Mouse (Mus musculus) neural tube, embryonic 10.5 days (tissue): ENCODE data around the gene Rps10.
A peak's percentile ranks its signal among the peaks of the same experiment; 100 is the strongest.

Experiments used
- DNase-seq: peaks from one replicate; pipeline ENCODE4 v3.0.0-alpha.2; 2017; ENCODE audit warnings: low spot score; ENCODE audit errors: extremely low spot score

Rps10 gene

DNA sequence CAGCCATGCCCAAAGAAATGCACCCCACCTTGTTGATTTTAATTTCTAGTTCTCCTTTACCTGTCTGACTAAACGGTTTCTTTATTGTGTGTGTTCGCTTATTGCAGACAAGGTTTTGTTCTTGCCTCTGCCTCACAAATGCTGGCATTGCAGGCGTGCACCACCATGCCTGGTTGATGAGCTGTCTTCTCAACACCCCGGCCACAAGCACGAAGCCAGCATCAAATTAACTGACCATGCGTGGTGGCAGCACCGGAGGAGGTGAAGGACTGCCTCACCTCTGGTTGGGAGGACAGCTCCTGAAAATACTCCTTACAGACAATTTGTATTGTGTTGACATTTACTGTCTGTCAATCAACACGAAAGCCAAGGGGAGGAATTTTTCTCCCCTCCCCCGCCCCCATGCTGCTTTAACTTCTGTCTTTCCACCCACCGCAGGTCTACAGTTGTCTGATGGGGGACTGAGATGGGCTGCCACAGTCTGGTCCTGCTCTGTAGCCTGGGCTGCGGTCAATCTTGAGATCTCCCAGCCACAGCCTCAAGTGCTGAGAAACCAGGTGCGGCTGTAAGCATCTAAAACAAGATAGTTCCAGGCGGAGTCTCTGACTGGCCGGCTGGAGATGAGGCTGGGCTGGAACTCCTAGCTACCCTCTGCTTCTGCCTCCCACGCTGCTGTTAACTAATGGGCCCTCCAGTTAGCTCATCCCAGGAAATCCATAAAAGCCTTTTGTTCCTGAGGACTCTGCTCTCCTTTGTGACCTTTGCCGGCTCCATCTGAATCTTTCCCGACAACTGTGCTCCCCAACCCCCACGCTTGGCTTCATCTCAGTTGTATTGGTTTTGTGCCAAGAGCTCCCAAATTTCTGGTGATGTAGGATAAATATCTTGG is at the start of gene Rps10:
TSS of gene Rps10 (minus strand) at position 538 of the 889 bp plus-strand sequence.
- DNase-seq = peak; percentile 45

DNA sequence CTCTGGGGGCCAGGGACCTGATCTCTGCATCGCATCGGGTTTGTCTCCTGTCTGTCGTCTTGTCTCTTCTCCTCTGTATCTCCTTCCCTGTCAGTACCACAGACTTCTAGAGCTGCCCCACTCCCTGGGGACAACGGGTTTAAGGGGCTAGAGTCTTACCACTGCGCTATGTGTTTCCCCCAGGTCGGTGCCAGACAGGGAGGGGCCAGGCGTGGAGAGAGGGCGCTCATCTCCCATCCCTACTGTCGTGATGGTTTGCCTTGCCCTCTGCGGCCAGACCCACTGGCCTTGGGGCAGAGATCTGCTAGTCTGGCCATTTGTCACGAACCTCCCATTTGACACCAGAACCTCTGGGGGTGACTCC is 49.1 kb upstream of the Rps10 start:
- peak; percentile 52 for DNase-seq

DNA sequence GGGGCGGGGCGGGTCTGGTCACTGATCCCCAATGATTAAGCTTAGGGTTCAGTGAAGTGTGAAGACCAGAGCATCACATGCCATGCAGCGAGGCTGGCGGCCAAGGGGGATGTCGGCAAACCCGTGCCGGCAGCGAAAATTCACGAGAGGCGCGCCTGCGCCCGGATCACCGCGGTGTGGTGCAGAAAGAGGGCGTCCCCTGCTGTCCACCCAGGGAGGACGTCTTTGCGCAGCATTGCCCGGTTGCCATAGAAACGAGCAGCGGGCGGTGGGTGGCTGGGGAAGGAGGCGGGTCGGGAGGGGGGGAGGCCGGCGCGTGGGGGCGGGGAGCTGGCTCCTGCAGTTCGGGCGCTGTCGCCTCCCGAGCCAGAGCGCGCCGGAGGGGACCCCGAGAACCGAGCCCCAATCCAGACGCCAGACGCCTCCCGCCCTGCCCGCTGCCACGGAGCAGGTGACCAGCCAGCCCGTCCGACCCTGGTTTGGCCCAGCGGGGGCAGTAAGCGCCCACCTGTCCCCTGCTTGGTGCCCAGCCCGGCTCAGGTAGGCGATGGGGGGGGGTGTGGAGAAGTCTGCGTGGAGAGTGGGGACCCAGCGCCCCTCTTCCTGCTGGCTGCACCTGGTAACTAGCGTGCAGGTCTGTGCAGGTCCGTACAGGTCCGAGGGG is 48.5 kb upstream of the Rps10 start:
- DNase-seq = peak; percentile 77

DNA sequence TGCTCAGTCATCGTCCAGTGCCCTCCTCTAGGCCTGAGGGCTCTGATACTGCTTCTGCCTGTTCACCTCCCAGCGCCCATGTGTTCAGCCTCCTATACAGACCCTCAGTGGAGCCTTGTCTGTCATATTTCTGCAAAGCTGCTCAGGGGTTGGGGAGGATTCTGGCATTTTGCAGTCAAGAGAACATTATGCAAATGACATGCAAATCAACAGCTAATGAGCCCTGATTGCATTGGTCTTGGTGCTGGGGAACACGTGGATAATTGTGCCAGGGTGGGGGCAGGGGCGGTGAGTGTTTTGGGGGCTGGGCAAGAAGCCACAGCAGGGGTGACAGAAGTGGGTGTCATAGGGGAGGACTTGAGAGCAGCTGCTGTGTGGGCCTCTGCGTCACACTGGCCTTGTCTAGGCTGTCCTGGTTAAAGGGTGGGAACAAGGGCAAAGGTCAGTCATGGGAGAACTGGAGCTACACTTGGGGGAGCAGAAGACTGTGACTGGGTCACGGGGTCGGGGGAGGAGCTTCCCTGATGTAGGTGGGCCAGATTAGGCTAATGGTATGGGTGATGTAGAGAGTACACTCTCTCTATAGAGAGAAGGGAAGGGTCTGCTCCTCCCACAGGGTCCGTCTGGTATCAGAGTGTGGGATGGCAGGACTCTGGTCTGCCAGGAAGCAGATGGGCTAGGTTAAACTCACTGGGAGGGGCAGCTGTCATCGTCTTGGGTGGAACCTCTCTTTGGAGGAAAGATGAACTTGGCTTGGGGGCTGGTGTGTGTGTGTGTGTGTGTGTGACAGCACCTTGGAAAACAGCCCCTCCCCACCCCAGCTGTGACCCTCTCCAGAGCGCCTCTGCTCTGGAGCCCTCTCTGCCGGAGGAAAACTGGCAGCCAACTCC is 42.7 kb upstream of the Rps10 start:
- DNase-seq = no peak

DNA sequence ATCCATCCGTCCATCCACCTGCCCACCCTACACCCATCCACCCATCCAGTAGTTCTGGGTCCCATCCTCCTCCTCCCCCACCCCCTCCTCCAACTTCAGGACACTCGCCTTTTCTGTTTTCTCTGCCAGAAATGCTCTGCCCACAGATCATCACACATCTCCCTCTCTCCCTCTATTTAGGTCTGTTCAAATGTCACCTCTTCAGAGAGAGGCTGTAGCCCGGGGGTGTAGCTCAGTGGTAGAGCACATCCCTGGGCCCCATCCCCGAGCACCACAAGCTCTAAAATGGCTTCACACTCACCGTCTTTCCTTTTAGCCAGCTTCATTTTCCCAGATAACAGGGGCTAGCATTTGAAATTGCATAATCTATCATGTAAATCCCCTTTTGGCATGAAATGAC is 41.3 kb upstream of the Rps10 start:
- DNase-seq = no peak

DNA sequence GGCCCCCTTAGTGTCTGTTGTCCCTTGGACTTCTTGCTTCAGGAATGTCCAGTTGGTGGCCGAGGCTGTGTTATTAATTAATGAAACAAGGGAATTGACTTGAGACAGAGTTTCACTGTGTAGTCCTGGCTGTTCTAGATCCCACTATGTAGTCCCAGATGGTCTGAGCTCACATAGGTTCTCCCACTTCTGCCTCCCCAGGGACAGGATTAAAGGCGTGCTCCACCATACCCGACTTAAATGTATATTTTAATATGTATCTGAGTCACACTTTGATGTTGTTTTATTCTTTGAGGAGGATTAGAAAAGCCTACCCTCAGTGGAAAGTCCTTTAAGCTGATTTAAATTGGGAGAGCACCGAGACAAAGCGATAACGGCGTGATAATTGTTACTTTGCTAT is 39.8 kb upstream of the Rps10 start:
- no peak for DNase-seq

DNA sequence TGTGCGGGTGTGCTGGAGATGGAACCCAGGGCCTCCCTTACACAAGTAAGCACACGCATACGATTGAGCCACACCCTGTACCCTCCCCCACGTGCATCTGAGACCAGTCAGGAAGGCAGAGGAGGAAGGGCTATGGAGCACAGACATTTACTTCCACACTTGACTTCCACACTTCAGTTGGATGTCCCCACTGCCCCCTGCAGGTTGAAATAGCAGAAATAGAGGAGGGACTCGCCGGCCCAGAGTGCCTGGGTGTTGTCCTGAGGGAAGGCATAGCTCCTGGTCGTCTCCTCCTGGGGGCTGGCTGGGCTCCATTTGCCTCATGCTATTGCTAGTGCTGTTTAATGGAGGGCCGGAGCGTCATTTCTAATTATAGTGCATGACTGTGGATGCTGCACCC is 39.0 kb upstream of the Rps10 start:
- no peak for DNase-seq

DNA sequence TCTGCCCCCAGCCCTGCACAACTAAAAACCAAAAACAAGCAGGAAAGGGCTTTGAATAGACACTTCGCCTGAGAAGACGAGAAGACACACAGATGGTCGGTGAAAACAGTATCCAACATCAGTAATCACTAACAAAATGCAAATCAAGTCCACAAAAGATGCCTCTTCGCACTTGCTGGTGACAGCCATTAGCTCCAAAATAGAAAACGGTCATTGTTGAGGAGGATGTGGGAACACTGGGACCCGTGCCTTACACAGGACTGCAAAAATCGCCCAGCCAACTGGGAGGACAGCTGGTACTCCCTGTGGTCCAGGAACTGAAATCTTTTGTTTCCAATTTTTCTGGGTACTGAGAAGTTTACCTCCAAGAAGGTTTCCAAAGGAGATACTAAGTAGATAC is 37.5 kb upstream of the Rps10 start:
- no peak for DNase-seq

DNA sequence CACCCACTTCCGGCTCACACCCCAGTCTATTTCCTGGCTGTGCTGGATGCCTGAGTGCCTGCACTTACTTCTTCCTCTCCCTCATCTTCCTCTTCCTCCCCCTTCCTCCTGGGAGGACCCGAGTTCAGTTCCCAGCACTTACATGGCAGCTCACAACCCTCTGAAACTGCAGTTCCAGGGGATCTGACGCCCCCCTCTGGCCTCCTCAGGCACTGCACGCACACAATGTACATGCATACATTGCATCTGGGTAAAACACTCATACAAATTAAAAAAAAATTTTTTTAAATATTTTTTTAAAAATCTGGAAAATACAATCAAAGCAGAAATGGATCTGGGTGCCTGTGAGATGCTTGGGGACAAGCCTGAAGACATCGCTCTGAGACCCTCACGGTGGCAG is 35.3 kb upstream of the Rps10 start:
- DNase-seq = no peak

DNA sequence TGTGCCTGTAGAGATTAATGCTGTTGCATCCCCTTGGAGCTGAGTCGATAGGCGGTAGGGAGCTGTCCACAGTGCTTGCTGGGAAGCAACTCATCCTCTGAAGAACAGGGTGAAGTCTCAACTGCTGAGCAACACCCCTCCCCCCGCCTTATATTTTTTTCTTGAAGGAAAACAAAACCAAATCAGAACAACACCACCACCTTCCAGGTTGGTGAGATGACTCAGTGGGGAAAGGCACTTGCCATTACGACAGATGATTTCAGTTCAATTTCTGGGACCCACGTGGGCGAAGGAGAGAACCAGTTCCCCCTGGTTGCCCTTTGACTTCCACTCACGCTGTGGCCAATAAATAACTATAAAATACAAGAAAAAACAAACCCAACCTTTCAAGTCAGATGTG is 22.3 kb upstream of the Rps10 start:
- no peak for DNase-seq

DNA sequence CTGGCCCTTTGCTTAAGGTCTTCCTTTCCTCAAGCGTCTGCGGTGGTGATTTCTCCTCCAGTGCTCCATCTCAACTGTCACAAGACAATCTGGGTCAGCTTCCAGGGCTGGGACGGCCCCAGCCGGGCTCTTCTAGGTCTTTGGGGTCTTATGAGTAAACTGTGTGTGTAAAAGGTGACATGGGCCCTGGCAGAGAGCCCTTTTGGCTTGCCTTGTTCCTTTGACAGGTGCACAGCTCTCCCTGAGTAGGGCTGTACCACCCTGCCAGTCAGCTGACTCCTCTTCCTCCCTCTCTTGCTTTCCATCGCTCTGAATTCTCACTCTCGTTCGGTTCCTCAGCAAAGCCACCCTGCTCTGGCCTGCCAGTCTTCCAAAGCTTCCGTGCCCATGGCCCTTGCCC is 20.7 kb upstream of the Rps10 start:
- no peak for DNase-seq

DNA sequence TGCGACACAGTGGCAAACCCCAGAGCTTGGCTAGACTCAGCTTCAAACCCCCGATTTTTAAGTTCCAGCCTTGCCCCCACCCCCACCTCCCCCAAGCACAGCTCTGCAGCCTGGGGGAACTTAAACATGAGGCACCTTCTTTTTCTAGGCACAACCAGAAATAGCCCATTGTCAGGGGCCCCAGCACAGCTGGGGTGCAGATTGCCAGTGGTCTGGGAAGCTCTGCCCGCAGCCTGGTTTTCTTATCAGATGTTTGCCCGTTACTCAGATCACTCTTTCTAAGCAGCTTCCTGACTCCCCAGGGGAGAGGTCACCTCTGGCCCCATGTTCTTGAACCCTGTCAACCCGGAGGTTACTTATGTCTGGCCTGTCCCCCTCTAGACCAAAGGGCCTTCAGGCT is 19.9 kb upstream of the Rps10 start:
- no peak for DNase-seq

DNA sequence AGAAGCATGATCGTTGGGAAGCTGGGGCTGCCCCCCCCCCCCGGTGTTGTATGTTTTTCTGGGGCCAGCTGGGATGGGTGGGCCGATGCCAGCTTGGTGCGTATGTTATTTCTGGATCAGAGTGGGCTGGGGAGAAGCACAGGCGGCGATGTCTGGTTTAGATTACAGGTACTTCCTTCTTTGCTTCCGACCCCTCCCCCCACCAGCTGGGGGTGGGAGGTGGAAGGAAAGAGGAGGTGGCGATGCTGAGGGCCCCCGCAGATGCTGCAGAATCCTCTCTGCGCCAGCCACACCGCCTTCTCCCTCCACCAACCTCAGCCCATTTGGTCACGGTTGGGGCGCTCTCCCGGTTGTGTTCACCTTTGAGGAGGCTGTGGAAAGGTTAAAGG is 19.5 kb upstream of the Rps10 start:
- DNase-seq = peak; percentile 46

DNA sequence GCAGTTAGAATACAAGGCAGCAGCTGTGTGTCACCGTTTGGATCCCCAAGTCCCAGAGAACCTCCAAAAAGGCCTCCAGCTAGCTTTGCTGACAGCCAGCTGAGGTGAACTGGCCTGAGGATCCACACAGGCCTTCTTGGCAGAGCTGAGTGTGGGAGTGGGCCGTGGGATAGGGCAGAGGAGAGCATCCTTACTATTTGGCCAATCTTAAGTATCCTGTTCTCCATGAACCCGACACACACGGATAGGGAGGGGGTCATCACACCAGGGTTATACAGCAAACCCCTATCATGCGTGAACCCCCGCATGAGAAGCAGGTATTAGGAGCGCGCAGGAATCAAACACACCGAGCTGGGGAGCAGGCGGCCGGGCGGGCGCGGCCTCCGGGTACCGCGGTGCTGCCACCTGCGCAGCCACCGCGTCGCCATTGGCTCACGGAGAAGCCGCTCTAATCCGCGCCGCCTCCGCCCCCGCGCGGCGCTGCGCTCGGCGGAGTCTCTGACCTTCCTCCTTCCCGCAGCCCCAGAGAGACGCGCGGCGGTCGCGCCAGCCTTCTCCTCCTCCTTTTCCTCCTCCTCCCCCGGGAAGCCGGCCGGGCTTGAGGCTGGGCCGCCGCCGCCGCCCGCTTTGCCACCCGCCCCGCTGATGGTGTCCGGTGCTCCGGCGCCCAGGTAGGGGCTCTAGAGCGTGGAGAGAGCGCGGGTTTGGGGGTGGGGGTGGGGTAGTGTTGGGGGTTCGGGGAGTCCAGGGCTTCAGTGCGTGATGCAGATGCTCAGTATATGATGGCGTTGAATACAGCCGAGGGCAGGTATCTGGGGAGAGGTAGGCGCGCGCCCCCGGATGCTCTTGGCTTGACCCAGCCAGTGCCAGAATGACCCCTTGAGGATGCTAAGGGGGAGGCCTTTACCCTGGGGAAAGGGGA is 18.9 kb upstream of the Rps10 start, which contains the start of gene Pacsin1:
TSS of gene Pacsin1 (plus strand) at position 421 of the 922 bp plus-strand sequence.
- DNase-seq = peak; percentile 48

DNA sequence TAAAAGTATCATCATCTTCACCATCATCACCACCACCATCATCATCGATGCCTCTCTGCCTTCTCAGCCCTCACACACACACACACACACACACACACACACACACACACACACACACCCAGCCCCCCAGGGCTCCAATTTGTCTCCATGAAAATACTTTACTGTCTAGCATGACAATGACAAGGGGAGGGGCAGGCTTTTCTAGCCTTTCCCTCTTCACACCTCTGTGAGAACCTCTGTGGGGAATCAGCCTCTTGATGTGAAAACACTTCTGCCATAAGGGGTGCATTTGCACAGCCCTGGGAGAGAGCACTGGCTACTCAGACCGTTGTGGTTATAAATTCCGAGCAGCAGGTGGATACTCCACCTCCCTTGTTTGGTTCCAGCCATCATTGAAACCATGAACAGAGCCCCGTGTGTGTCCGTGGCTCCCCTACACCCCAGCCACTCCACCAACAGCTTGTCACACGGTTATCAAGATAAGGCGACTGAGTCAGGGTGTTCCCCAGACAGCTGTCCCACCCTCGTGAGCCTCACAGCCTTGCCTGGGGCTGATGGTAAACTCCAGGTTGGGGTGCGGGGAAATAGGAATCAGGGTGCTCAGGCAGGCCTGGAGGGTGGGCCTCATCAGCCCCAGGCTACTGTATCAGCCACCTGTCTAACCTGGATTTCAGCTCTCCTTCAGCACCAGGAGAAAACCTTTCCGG is 16.9 kb upstream of the Rps10 start:
- no peak for DNase-seq

DNA sequence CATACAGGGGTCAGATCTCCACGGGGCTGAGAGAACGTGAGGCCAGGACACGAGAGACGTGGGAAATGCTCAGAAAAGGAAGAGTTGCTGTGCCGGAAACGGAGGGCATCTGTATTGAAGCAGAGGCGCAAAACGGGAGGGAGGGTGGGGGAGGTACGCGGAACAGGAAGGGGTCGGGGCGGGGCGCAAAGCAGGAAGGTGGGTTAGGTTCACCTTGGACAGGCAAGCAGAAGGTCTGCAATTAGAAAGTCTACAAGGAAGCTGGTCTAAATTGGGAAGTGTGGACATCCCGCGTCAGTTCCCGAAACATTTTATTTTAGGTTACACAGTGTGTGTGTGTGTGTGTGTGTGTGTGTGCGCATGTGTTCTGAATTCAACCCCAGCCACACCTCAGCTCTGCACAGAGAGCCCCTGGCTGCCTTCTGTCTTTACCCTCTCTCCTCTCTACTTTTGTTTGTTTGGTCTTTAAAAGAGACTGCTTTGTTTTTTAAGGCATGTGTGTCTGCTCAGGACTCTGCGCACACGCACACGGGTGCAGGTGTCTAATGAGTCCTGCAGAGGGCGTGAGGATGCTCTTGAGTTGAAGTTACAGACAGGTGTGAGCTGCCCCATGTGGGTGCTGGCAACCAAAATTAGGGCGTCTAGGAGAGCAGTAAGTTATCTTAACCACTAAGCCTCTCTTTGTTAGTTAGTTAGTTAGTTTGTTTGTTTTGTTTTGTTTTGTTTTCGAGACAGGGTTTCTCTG is 15.7 kb upstream of the Rps10 start:
- no peak for DNase-seq

DNA sequence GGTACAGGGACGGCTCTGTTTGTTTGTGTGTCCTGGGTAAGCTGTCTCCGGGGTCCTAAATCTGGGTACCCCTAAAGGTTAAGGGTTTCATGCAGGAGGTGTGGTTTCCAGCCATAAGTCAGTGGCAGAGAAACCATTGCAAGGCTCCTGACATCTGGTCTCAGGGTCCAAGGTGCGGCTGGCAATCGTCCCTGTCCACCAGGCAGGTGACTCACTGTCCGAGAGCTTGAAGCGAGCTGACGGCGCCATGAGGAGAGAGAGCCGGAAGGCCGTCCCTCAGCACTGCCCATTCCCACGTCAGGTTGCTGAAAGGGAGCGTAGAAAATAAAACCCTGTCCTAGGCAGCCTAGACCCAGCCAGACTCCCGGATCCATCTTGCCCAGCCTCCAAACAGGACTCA is 14.1 kb upstream of the Rps10 start:
- no peak for DNase-seq

DNA sequence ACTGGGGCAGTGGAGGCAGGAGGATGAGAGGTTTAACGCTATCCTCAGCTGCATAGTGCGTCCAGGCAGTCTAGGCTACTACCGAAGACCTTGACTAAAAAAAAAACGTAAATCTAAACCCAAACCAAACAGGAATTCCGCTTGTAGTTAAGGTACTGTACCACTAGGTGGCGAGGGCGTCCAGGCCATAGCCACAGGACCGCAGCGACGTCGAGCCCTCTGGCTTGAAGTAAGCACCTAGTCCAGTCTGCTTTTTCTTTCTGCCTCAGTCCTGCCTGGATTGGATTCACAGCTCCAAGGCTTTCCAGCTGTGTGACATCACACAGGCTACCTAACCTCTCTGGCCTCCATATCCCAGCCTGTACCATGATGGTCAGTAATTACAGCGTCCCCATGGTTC is 13.7 kb upstream of the Rps10 start:
- peak; percentile 53 for DNase-seq

DNA sequence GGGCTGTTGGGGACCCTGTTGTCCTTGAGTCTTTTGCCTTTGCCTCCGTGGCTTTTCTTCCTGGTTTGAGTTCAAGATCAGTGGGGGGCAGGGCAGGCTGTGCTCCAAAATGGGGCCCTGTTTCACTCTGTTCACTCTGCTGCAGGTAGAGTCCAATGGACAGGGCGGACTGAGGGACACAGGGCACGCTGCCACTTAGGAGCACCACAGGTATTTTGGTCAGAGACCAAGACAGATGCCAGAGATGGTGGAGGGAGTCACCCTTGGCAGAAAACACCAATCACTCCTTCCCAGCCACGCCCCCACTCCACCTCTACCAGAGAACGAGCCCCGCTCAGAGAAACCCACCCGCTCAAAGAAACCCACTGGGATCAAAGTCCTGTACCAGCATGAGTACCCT is 9.3 kb upstream of the Rps10 start:
- DNase-seq = no peak

DNA sequence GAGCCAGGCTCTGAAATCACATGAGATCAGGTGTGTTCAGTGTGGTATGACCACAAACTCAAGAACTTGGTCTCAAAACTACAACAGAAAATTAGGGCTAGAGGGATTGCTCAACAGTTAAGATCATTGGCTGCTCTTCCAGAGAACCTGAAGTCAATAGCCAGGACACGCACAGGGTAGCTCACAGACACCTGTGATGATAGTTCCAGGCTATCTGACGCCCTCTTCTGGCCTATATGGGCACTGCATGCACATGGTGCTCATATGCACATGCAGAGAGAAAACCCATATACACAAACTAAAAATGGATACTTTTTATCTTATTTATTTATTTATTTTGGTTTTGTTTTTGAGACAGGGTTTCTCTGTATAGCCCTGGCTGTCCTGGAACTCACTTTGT is 8.1 kb upstream of the Rps10 start:
- no peak for DNase-seq
